Mouse (Mus musculus) heart, adult 9 months (tissue): ENCODE data around the gene Adam12.

Experiments
- DNase-seq, 2 experiments: peaks; one replicate each; pipeline ENCODE4 v3.0.0; 2022; ENCODE audit warnings: low spot score in 2 of 2

Adam12 gene

DNA sequence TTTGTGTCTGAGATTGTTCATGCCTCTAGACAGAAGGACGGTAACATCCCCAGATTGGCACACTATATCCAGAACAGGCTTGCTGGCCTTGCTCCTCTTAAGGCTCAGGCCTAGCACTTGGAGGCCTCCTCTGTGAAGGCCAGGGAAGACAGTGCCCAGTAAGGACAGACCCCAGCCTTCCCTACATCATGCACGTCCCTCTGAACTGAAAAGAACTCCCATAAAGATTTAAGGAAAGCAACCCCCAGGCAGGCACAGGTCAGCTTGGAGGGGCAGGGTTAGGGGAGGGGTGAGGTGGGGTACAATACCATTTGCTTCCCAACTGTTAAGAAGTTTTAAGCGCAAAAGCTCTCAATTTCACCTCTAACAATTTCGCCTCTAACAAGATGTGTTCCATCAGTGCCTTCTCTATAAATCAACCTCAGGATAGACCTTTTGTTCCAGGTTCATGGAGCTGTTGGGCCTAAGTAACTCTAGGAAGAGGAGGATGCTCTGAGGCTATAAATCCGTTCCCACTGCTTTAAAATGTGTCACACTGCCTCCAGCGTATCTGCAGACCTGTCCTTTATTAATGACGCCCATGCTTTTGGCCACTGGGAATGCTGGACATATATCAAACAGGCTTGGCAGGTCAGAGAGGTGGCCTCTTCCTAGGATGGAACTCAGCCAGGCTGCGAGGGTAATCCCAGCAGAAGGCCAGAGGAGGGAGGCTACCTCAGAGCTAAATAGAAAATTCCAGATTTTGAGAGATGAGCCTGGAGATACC lies 150.5 kb downstream of the Adam12 start:
- no peak for DNase-seq

DNA sequence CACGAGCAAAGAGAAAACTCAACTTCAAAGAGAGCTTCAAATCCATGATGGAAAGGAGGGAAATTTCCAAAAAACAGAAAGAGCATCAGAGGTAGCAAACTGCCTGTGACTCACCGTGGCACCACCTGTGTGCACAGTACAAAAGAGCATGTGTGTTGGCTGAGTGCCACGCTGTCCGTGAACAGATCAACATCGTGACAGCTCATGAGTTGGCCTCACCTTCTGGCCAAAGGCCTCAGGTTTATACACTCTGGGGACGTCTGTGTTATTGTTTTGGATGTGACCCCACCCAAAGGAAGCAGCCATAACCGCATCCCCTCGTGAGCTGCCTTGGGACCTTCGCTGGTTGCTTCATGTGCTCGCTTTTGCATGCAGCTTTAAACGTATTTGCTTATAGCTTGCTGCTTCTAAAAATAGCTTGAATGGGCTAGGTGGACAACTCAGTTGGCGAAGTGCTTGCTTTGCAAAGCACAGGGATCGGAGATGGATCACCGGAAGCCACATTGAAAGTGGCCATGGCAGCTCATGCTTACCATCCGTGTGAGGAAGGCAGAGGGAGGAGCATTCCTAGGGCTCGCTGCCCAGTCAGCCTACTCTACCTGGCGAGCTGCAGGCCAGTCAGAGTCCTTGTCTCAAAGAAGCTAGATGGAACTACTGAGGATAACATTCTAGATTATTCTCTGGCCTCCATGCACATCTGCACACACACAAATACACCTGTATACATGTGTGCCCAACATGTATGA lies 151.8 kb downstream of the Adam12 start:
- no peak for DNase-seq

- DNase-seq, result no peak
These were observed 154.3 kb downstream of the Adam12 start for GRCm38 (mm10) chr7:134077684-134078083.

- no peak for DNase-seq
These were observed 158.9 kb downstream of the Adam12 start for GRCm38 (mm10) chr7:134073011-134073410.

DNA sequence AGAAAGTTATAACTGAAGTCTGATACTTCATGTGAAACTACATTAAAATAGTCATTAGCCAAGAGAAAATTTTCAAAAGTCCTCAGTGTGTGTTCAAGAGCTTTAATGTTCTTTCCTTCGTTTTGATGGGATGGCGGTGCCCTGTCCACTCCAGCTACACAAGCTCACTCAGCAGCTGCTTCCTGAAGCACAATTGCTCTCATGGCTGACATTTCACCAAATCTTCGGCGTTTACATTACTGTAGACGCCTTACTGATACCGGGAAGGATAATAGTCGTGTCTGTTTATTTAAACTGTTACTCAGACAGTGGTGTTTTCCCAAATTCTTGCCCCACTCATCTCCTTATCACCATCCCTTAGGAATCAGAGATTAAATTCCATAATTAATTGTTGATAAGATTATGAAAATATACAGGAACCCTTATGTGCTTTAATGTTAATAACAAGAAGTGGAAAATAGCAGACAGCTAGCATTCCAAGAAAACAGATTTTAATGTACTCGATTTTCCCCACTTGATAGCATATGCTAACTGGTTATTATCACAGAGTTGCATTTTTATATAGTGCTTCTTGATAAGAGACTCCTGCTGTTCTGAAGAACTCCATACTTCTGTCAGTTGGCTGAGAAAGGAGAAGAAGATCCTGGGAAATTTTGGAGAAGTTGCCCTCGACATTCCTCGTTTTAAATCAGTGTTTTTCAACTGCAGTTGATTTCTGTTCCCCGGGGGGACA lies 160.6 kb downstream of the Adam12 start:
- no peak for DNase-seq

- no peak for DNase-seq
These were observed 169.3 kb downstream of the Adam12 start for GRCm38 (mm10) chr7:134062629-134063028.

DNA sequence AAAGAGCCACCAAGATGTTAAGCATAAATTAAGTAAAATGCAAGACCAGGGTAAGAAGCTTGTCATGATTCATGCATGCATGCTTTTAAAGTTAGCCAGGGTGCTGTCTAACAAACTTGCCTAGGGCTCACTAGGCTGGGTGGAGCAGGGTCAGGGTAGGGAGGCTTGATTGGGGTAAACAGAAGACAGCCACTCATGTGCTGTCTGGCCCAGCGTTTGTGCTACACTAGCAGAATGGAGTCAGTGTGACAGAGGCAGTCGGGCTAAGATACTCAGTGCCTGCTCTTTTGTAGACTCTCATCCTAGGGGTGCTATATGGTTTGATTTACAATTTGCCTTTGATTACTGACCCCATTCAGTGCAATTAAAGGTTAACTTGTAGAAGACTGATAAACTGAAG lies 179.5 kb downstream of the Adam12 start:
- DNase-seq, result no peak

DNA sequence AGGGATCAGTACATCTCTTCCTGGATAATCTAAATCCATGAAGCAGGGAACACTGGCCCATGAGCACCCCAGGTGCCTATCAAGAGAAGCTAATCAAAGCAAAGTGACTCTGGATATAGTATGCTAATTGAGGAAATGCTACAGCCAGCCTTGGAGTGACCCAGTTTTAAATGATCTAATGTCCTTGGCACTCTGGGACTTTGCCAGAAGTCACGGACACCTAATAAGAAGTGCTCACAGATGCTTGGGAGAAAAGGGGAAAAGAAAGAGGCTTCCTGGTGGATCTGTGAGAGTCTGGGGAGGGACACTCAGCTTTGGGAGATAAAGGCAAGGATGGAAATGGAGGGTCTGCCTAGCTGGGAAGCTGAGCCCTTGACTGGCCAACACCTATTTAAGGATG lies 181.6 kb downstream of the Adam12 start:
- DNase-seq, result no peak

- no peak for DNase-seq
These were observed 185.6 kb downstream of the Adam12 start for GRCm38 (mm10) chr7:134046376-134046775.

GRCm38 (mm10) chr7:134043576-134043975 lies 188.4 kb downstream of the Adam12 start:
- no peak for DNase-seq

DNA sequence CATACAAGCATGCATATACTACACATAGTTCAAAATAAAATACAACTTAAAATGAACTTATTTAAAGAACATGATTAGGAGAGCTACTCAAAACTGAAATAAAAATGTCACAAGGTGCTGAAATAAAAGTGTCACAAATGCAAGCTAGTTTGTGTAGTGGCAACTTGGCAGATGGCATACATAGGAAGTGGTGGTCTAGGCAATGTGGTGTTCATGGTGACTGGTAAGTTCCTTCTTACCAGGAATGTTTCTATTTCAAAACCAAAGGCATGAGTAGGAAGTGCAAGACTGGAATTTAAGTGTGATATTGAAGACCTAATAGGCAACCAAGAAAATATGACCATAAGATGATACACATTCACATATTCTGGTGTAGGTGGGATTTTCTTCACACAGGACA lies 189.3 kb downstream of the Adam12 start:
- DNase-seq, result no peak

DNA sequence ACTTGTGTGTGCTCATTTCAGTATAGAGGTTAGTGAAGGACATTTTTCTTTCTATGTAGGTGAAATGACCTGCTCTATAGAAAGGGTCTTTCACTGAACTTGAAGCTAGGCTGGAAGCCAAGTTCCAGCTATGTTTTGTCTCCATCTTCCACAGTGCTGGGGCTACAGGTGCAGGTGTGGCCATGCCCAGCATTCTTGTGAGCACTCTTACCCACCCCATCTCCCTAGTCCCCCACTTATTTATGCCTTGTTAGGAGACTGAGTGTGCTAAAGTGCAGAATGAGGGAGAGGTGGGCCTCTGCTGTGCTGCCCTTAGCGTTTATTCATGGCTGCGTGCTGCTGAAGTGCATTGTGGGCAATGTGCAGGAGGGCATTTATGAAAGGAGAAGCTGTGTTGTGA lies 198.0 kb downstream of the Adam12 start:
- no peak for DNase-seq

- no peak for DNase-seq
These were observed 199.0 kb downstream of the Adam12 start for GRCm38 (mm10) chr7:134032959-134033366.

GRCm38 (mm10) chr7:134031787-134032186 lies 200.2 kb downstream of the Adam12 start:
- DNase-seq, result no peak

DNA sequence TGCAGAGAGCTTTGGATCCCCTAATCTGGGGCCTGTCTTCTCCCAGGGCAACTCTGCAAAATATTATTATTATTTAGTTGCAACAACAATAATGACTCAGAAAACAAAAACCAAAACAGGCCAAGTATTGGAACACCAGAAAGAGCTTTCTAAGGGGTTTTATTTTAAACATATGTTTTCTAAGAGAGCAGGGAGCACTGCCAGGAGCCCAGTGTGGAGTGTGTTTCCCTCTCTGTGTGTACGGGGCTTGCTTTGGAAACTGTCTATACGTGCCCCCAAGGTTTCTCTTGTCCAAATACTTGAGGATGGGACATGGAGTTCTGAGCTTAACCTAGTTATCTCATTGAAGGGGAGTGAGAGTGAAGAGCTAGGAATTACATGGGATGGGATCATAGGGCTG lies 200.7 kb downstream of the Adam12 start:
- DNase-seq, result no peak

DNA sequence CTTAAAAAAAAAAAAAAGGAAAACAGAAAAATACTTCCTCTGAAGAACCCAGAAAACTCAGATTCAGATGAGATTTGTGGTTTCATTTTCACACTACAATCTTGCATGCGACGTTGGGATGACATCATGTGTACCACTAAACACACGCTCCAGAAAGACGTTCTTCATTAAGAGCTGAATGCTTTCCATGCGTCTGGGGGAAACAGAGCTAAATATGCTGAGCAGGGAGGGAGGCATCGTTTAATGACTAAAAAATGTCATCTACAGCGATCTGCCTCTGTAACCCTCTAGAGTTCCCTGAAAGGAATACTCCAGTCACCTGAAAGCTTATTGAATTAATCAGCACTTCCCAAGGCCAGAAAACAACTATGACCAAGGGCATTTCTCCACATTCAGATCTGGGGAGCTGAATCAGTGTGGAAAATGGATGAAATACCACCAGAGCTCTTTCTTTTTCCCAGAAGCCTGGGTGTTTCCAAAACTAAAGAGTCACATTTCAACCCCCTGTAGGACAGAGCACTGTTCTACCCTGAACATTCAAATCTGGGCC lies 203.6 kb downstream of the Adam12 start:
- DNase-seq, result no peak

DNA sequence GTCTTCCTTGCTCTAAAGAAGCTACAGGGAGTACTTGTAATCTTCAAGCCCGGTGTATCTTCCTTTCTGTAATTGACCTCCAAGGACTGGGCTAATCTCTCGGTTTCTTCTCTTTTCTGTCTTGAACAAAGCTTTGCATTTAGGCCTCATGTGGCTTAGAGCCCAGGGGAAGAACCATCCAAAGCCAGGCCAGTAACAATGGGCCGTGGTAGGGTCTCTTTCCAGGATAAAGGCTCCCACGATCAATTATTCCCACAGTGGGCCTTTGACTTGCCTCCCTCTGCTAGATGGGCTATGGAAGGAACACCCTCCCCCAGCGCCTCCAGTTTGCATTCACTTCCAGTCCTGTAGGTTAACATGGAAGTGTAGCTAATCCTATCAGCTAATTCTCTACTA lies 204.9 kb downstream of the Adam12 start:
- DNase-seq, result no peak

DNA sequence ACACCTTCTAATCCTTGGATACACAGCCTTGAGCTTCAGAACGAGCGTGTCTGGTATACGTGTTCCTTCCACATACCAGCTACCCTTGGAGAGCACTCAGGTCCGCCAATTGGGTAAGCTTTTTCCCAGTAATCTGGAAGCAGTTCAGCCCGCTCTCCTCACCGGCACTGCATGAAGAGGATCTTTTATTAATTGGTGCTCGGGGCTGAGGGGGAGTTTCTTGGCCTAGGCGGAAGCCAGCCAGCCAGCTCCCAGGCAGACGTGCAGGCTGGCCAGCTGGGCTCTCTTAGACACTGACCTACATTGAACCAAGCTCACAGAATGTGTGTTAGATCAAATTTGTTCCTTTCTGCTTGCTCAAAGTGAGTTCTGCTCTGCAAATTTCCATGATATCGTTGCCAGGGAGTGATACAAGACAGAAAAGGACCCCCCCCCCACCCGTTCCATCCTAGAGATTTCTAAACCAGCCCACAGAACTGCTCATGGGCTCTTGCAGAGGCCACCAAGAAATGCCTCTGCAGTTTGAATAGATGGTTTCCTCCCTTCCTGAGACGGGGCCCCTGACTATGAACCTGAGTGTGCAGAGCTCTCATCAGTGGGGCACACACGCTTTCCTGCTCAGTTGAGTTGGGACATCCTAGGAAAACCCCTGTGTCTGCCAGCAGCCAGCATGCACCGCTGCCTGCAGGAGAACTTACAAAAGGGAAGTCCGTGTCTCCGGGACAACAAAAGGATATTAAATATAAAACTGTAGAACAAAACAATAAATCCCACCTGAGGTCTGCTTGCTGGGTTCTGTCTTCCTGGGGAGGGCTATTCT lies 205.5 kb downstream of the Adam12 start:
- peak; percentile 45 to 50 for DNase-seq

DNA sequence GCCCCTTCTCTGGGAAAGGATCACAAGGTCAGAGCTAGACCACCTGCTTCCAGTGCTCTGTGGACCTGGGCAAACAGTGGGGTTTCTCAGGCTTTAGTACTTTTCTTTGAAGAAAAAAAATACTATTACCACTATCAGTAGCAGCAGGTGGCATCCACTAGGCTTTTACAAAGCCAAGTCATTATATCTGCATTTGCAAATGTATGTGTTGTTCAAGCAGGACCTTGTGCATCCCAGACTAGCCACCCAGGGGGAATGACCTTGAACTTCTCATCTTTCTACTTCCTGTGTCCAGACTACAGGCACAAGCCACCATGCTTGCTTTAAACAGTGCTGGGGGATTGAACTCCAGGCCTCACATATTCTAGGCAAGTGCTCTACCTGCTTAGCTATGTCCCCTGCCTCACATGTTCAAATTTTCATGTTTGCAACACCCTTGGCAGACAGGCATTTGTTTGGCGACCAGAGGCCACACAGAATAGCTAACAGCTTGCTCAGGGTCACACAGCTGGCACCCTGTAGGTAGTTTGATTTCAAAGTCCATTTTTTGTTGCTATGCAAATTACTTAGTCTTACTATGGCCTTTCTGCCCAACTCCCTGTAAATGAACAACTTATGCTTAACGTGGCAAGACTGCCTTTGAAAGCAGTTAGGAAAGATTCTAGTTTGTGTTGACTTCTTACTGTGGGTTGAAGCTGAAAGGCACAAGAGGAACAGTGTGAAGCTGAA lies 209.6 kb downstream of the Adam12 start:
- DNase-seq, result no peak

- DNase-seq, result no peak
These were observed 216.7 kb downstream of the Adam12 start for GRCm38 (mm10) chr7:134015226-134015625.

DNA sequence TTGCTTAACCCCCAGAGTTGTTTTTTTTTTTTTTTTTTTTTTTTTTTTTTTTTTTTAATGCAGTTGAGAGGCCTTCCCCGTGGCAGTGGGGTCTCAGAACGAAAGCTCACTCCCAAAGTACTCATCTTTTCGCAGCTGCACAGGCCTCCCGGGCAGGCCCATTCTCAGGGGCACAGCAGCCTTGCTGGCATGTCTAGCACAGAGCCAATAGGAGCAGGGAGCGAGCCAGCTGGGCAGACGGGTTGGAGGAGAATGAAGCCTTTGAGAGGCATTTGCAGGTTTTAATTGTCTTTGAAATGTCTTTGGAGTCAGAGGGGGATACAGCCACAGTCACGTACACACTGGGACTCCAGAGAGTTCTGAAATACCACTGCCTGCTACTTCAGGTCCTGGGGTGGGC lies 217.2 kb downstream of the Adam12 start:
- DNase-seq, result no peak
